Mouse (Mus musculus) CH12F3 (cell line): Measurements from ENCODE around the gene Acsl4.

Experiments
- in situ Hi-C: fragments of 300-500 bp; cut with MboI; formaldehyde crosslinking; loops from 2 replicates; pipeline ENCODE4 v1.14.3; 2020; ENCODE audit warnings: low sequenced_read_pairs

Acsl4 gene

GRCm38 (mm10) chrX:142363882-142364281 is 26.5 kb downstream of the Acsl4 start:
- in situ Hi-C loops, result no loop called here

DNA sequence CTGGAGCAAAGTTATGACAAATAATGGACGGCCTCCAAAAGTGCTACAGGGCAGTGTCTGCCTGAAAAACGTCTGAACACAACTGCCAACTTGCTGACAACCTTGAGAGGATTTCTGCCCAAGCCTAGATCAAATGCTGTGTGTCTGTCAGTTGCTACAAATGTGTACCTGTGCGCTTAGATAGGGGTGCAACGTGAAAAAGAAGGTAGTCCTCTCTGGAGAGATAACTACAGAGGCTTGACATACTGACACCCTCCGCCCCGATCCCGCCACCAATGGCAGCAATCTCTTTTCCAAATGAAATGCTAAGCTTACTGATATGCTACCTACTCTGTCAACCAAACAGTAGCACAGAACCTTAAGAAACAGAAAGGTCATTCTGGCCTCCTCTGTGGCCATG is 31.3 kb downstream of the Acsl4 start:
- in situ Hi-C loops, result no loop called here

DNA sequence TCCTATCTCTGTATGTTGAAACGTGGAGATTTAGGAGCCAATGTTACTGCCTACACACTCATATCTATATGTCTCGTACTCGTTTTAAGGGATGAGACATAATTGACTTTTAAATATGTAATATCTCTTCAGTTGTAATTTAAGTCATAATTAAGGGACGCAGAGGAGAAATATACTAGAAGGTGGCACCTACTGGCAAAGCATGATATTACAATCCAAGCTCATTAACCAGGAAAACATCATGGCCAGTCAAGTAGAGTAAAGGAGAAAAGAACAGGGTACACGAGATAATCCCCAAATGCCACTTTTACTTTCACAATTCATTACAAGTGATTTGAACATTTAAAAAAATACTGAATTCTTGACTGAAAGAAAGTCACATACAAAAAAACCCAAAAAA is 31.9 kb downstream of the Acsl4 start:
- in situ Hi-C loops, result no loop called here

DNA sequence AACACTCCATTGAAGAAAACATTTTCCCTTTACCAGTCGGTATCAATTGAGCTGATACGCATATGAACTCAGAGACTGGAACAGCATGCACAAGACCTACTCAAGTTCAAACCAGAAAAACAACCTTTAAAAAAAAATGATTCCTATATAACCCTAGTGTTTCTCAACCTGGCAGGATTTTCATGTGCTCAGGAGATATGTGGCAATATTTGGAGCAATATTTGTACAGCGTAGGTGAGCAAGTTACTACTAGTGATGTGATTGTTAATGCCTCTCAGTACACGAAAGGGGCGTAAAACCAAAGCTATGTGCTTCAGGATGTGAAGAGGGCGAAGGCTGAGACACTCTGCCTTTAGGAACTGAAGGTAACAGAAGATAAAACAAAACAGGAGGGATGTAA is 54.1 kb downstream of the Acsl4 start:
- in situ Hi-C loops, result no loop called here

- in situ Hi-C loops, result no loop called here
These were observed 54.8 kb downstream of the Acsl4 start for GRCm38 (mm10) chrX:142335502-142335901.

- in situ Hi-C loops, result no loop called here
These were observed 64.6 kb downstream of the Acsl4 start for GRCm38 (mm10) chrX:142325760-142326159.

DNA sequence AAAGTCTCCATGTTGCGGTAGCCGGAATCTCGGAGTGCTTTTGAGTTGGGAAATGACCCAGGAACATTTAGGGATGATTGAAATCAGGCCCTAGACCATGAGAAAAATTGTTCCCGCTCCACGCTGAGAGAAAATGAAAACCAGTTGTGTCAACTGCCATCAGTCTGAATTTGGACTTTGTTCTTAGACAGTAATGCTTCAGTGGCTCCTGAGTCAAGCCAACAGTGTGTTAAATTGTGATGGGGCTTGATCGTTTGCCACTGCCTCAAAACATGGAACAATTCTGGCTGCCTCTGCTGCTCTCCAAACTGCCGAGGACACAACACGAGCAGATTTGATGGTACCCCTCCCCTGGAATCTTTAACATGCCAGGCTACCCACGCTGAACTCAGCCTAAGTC is 74.2 kb downstream of the Acsl4 start:
- in situ Hi-C loops, result loop anchor here (10.0 kb wide), 1 partner anchor 121 kb away; the partner anchor contains the start of gene Gucy2f

GRCm38 (mm10) chrX:142315270-142315669 is 75.1 kb downstream of the Acsl4 start:
- in situ Hi-C loops, result loop anchor here (10.0 kb wide), 1 partner anchor 120 kb away; the partner anchor contains the start of gene Gucy2f

DNA sequence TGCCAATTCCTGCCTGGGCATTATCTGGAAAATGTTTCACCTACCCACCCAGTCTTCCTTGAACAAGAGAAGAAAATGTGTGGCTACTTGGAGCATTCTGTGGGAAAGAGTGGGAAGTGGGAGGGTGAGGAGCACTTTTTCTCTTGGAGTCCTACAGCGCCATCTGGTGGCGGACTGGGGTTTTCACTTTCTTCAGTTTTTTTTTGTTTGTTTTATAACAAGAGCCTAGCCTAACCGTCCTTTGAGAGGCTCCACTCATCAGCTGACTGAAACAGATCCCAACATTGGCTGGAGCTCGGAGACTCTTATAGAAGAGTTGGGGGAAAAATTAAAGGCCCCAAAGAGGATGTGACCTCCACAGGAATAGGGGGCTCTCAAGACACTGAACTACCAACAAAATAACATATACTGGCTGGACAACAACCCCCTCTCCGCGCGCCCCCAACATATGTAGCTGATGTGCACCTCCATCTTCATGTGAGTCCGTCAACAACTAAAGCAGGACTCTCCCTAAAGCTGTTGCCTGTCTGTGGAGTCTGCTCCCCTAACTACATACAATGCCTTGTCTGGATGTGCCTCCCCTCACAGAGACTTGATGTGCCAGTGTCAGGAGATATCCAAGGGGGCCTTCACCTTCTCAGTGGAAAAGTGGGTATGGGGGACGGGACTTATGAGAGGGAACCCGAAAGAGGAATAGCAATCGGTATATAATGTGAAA is 75.9 kb downstream of the Acsl4 start:
- in situ Hi-C loops, result loop anchor here (10.0 kb wide), 1 partner anchor 120 kb away; the partner anchor contains the start of gene Gucy2f

DNA sequence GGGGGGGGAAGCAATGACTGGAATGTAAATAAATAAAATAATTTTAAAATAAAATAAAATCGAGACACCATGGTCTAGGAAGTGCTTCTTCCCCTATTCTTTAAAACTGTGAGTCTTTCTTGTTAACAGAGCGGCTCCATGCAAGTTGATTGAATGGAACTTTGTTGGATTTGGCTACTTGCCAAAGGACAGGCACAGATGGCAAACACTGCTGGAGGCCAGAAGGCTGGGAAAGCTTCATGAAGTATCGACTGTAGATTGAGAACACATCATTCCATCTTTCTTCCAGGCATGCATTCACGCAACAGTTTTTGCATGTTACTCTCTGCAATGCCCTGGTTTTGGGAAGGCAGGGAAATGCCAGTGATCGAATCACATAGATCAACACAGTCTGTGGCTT is 79.9 kb downstream of the Acsl4 start:
- in situ Hi-C loops, result loop anchor here (10.0 kb wide), 1 partner anchor 116 kb away; the partner anchor contains the start of gene Gucy2f

GRCm38 (mm10) chrX:142305869-142306581 is 84.3 kb downstream of the Acsl4 start, which contains the start of gene Kcne1l:
TSS of gene Kcne1l (minus strand) at chrX:142306294.
- in situ Hi-C loops, result no loop called here

DNA sequence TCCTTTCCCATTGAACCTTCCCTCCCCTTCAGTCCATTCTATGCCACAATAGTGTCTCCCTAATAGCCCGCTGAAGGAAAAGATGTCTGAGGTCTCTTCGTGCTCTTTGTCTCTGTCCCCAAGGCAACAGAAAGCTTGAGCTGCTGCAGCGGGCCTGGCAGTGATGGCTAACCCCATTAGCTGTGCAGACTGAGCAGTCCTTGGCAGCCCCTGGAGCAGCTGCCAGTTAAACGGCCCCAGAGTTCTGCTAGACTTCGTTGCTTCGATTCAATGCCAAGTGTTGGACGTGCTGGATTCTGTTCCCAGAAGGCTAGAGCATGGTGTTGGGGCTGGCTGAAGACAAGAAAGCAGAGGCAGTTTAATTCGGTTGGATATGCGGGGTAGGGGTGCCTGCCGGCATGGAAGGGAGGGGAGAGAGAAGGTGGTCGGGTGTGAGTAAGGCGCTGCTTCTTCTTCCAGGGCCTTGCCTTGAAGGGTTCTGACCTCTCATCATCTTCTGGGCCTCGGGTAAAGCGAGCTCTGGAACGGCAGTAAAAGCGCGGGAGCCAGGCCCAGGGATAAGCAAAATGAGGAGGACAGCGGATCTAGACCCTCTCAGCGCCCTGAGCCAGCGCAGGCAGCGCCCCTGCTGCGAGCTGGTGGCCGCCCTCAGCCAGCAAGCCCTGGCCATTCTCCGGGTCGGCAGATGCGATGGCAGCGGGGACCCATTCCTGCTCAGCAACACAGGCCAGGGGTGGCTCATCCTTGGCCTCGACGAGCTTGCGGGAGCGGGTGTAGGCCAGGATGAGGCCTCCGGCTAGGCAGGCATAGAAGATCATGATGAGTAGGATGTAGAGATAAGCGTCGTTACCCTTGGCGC is 85.1 kb downstream of the Acsl4 start:
- in situ Hi-C loops, result no loop called here

GRCm38 (mm10) chrX:142304592-142304991 is 85.7 kb downstream of the Acsl4 start:
- in situ Hi-C loops, result no loop called here

DNA sequence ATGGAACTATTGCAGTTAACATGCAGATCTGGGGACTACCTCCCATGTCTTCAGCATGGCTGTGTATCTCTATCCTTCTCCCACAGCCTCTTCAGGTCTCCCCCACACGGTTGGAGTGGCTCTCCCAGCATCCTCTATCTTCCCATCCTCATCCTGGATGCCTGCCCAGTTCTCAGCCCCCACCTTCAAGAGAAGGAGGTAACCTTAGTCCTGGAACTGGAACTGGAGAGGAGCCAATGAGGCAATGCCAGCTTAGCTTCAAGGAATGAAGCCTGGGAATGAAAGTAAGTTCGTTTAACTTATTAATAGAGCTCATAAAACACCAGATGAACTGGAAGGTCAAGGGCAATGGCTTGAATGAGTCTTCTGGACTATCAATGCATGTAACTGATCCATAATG is 86.9 kb downstream of the Acsl4 start:
- in situ Hi-C loops, result no loop called here

GRCm38 (mm10) chrX:142285905-142286304 is 104.4 kb downstream of the Acsl4 start:
- in situ Hi-C loops, result no loop called here

DNA sequence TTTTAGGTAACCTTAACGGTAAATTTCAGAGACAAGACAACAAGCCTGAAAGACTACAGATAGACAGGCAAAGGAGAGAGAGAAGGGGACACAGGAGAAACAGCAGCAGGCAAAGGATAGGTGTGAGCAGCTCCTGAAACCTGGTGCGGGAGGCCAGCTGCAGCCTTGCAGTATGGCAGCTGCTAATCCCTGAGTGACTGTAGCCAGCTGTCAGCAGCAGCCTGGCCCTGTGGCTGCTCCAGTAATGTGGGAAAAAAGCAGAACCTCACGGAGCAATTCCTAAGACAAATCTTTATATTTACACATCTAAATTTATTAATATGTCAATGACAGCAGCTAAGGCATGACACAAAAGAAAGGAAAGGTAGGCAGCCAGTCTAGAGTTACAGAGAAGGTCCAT is 113.8 kb downstream of the Acsl4 start:
- in situ Hi-C loops, result no loop called here

DNA sequence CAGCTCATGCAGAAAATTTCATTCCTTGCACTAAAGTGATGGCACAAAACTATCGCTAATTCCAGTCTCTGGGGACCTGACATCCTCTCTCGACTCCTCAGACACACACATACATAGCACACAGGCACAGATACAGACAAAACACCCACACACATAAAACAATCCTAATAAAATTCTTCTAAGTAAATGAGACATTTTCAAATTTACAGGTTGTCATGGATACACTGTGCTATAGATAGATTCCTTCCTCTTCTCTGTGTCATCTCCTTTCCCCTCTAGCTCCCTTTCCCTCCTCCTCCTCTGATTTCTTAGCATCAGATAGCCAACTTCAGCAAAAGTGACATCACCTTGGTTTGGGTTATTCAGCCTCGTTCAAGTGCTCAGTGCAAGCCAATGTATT is 114.3 kb downstream of the Acsl4 start:
- in situ Hi-C loops, result no loop called here
